Mouse (Mus musculus) liver (tissue): ENCODE results near the gene Psap.

Source experiments
- DNase-seq: peaks from one replicate; pipeline ENCODE4 v3.0.0-alpha.2; 2020; ENCODE audit warnings: mixed read lengths

Gene Psap

DNA sequence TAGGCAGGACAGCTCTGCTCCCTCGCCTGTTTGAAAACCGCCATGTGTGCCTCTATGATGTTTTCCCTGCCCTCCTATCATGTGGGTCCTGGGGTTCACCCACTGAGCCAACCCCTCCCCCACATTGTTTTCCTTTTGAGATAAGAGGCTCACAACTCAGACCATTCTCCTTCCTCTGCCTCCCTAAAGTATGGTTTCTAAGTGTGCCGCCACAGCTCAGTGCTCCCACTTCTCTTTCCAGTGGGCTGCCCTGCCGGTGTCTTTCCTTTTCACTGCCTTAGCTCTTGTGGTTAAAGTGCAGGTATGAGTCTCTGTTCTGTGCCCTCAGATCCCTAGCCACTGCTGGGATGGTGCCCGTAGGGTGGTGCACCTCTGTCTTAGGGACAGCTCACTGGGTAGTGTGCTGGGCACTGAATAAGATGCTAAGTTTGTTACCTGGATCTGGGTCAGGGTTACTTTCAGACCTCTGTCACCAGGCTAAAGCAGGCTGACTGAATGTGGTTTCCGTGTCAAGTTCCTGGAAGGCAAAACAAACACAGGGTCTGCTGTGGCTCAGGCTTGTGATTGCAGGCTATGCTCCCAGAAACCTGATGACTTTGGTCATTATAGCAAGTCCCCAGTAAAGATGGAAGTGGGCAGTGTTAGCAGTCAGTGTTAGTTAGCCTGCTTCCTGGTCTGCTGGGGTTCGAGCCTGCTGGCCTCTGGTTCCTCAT lies 12.8 kb downstream of the Psap start:
- peak; percentile 46 for DNase-seq

DNA sequence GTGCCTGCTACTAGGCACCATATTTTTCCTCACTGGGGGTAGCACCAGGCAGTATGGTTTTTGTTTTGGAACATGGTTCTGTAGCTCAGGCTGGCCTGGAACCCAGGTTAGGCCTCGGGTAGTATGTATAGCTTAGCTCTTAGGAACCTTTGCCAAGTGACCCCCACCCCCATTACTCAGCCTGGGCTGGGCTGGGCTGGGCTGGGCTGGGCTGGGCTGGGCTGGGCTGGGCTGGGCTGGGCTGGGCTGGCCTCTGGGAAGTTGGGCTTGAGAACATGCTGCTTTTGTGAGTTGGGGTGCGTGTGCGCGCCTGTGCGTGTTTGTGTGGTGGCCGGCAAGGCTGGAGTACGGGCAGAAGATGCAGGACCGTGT lies 13.3 kb downstream of the Psap start:
- no peak for DNase-seq

DNA sequence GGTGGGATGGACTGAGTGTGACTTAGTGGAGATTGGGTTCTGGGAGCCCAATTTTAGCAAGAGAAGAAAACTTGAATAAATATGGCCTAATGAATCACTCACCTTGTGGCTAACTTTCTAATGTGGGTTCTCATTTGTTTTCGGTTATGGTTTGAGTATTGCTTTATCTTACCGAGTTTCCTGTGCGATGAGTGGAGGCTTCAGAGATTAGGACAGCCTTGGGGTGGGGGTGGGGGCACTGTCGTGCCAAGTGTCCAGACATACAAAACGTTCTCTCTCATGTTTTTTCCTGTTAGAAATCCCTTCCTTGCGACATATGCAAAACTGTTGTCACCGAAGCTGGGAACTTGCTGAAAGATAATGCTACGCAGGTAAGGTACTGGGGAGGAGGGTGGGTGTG lies 14.8 kb downstream of the Psap start:
- no peak for DNase-seq

DNA sequence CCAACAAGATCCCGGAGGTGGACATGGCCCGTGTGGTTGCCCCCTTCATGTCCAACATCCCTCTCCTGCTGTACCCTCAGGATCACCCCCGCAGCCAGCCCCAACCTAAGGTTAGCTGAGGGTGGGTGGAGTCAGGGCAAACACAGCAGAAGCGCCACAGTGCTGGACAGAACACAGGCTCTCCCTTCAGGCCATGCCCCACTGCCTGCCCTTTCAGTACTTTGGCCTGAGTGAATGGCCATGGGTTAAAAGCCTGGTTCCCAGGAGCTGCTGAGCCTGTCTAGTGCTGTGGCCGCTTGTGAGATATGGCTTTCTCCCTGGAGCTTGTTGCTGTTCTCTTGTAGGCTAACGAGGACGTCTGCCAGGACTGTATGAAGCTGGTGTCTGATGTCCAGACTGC lies 17.2 kb downstream of the Psap start:
- DNase-seq = no peak

DNA sequence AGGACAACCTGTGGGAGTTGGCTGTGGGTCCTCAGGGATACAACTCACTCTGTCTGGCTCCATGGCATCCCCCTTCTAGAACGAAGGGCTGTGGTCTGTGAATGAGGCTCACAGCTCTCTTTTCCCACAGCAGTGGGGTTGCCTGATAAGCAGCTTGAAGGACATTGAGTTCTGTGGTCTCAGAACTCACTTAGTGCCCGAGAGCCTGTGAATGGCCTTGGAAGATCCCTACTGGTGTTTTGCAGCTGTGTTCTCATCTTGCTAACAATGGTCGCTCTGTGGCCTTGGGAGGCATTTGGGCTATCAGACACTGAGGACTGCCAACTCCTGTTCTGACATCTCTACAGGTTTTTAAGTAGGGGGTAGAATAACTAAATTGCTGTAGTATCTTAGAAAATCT lies 17.9 kb downstream of the Psap start:
- no peak for DNase-seq

DNA sequence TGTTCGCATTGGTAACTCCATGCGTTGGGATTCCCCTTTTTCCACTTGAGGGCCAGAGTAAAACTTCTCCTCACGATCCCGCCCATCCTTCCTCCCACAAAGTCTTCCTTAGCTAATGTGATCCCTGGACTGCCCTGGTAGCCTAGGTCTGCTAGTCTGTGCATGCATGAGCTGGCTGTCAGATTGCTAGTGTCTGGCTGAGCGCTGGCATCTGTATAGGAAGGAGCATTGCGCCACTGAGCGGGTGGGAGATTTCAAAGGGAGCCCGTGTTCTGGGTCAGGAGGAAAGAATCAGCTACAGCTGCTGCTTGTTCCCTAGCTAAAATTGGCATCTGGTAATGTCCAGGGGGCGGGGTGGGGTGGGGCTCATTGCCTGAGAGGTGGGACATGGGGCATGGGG lies 18.6 kb downstream of the Psap start:
- no peak for DNase-seq

DNA sequence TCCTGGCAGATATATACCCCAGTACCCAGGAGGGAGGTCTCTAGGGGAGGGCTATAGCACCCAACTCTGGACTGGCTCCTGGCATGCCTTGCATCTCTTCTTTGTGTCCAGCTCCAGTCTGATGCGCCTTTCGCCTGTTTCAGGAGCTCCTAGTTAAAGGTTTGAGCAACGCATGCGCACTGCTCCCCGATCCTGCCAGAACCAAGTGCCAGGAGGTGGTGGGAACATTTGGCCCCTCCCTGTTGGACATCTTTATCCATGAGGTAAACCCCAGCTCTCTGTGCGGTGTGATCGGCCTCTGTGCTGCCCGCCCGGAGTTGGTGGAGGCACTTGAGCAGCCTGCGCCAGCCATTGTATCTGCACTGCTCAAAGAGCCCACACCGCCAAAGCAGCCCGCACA lies 22.2 kb downstream of the Psap start:
- DNase-seq = no peak

DNA sequence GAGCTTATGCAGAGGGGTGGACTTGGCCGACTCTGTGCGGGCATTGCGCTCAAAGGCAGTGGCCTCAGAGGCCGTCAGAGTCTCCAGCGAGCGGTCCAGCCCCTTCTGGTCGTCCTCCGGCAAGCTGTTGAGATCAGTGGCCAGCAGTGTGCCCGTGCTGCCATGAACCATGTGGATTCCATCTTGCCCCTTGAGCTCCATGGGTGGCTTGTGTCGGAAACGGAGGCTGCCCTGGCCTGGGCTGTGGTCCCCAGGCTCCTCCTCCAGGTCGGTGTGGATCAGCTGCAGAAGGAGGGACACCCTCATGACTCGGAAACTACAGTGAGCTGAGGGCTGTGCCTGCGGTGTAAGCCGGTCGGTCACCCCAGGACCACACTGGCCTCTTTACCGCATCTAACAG lies 26.0 kb downstream of the Psap start:
- no peak for DNase-seq

DNA sequence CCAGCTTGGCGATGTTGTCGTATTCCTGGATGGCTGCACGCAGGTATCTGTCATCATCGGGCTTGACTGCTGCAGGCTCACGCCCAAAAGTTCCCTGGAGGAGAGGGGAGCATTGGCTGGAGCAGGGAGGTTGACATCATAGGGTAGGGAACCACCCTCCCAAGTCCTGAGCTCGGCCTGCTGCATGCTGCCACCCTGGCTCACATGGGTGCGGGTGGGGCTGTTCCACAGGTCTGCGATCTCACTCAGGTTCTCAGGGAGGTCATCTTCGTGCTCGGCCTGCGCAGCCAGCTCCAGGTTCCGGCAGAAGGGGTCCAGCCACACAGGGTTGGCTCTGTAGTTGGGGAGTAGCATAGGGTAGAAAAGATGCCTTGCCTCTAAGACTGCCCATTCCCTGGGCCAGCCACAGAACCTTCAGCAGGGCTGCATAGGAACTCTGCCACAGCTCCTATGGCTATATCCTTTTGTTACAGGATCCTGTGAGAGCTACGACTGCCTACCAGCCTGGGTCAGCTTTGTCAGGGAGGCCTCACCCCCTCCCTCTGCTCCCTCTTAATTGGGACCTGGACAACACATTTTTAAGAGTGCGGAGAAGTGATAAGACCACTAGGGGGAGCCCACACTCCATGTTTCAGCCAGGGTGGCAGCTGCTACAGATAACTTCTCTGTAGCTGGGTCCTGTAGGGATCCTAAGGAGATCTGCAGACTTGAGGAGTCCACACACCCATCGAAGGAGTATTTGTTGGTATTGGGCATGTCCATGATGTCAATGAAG lies 27.6 kb downstream of the Psap start:
- peak; percentile 72 for DNase-seq

DNA sequence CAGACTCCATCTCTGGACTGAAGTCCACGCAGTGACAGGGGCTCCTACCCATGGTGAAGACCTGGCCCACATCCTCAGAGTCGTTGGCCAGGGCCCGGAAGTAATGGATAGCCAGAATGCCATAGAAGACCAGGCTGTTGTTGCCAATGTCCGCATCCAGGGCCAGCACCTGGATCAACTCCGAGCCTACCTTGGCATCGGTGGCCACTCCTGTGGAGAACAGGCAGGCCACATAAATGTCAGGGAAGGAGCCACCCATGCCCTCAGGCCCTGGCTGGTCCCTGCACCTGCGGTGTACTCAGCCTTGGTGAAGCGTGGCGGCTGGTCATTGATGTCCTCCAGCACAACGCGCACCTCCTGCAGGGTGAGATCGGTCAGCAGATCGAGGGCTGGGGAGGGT lies 33.2 kb downstream of the Psap start:
- no peak for DNase-seq

DNA sequence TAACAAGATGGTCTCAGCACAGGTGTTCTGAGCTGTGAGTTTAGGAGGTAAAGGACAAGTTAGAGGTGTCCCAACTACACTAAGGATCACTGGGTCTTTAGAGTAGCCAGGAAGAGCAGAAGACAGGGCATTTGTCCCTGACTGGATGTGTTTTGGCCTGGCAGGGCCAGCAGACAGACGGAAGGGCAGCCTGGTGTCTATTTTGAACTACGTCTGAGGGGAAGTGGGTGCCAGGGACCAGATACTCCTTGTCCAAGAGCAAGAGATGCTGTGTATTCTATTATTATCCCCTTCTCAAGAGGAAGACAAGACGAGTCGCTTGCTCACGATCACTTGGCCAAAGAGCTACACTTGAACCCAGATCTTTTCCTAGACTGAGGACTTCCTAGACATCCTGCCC lies 36.2 kb downstream of the Psap start:
- DNase-seq = no peak

DNA sequence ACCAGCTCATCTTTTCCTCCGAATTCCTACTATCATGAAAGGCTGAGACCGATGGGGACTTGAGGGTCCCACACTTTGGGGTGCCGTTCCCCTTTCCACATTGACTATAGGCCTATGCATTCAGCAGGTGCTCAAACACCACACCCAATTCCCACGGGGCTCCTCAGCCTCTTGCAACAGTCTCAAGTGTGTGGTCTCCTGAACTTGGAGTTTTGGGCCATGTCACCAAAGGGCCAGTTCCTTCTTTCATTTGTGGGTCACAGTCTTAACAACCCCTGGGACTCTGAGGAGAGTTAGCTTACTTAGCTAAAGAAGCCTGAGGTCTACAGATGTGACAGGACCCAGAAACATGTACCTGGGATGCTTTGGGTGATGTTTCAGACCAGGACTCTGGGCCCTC lies 38.7 kb downstream of the Psap start:
- DNase-seq = no peak

DNA sequence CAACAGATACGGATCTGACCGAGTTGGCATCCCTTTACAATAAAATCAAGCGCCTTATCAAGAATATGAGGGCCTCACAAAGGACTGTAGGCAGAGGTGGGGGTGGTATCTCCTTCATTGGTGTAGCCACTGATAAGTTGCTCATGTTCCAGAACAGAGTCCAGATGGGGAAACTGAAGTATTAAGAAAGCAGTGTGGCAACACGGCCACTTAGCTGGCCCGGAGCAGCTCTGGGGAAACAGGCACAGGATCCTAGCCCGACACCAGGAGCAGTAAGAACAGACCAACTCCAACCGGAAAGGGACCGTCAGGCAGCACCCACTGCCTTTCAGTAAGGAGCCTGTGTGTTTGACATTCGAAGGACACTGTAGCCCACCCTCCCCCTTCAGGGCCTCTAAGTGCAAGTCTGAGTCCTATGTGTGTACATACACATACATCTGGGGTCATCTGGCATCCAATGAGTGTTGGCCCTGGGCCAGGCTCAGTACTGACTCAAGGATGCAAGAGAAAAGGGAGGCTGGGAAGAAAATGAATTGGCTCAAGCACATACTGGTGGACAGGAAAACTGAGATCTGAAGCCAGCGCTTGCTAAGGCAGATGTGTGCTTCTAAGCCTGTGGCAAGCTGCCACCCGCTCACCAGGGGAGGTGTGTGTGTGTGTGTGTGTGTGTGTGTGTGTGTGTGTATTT lies 51.7 kb downstream of the Psap start:
- no peak for DNase-seq

DNA sequence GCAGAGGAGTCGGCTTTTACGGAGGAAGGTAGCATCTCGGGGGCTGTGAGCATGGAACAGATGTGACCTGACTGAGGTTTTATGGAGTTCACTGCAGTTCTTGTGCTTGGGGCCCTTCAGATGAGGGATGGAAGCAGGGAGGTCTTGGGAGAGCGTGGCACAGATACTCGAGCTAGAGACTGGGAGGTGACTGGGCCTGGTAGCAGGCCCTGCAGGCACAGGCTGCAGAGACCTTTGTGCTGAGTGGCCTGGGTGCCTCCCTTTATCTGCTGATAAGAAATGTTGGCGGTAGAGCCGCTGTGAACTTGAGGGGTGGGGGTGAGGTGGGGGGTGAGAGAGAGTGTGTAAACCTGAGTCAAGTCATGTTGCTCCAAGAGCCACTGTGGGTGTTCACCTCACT lies 57.2 kb downstream of the Psap start:
- no peak for DNase-seq

DNA sequence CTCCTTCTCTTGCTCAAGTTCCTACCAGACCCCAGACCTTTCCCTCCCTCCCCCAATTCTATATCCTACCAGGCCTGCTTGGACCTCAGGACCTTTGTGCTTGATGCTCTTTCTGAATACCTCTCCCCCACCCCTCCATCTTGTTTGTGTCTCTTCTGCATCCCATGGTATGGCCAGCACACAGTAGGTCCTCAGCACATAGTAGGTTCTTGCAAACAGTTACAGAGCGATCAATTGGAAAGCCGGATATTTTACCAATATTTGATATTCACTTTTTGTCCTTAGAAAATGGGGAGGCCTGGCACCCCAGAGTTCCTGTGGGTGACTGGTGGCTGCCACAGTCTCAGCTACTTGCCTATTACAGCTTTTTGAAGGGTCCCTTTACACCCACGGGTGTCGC lies 57.6 kb downstream of the Psap start:
- no peak for DNase-seq

DNA sequence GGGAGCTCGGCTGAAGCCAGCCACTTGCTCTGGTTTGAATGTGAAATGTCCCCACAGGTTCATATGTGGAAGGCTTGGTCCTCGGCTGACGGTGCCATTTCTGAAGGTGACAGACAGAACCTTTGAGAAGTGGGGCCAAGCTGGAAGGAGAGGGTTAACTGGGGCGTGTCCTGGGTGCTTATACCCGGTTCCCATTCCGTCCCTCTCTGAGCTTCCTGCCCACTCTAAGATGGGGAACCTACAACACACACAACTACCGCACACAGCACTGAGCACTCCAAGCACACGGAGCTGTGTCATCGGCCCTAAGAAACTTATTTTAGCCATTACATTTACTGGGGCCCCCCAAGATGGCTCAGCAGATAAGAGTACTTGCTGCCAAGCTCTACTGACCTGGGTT lies 64.1 kb downstream of the Psap start:
- DNase-seq = no peak

DNA sequence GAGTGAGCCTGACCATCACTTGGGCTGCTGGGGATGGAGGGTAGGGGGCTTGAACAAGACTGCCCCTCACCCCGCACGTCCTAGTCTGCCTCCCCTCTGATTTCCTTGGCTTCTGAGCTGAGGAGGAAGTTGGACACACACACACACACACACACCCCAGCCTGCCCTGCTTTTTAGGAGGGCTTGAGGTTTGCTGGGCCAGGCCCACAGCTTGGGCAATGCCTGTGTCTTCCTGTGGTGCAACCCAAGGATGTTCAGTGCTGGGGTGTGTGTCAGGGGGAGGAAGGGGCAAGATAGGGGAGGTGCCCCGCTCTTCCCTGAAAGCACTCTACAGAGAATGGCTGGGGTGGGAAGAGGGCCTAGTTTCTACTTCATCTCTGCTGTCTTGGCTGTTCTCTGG lies 66.7 kb downstream of the Psap start:
- DNase-seq = peak; percentile 40

DNA sequence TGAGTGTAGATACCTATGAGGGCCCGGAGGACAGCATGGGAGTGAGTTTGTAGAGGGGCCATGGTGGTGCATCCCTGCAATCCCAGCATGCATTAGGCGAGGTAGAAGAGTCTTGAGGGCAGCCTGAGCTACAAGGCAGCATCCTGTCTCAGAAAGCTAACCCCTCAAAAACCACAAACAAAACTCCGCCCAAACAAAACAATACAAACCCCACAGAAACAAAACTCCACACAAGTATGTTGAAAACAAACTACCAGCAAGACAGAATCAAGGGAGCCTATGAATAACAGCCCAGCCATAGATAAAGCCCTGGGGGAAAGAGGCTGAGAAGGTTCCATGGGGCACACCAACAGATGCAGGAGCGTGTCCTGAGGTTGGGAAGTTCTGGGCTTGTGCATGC lies 68.6 kb downstream of the Psap start:
- no peak for DNase-seq

DNA sequence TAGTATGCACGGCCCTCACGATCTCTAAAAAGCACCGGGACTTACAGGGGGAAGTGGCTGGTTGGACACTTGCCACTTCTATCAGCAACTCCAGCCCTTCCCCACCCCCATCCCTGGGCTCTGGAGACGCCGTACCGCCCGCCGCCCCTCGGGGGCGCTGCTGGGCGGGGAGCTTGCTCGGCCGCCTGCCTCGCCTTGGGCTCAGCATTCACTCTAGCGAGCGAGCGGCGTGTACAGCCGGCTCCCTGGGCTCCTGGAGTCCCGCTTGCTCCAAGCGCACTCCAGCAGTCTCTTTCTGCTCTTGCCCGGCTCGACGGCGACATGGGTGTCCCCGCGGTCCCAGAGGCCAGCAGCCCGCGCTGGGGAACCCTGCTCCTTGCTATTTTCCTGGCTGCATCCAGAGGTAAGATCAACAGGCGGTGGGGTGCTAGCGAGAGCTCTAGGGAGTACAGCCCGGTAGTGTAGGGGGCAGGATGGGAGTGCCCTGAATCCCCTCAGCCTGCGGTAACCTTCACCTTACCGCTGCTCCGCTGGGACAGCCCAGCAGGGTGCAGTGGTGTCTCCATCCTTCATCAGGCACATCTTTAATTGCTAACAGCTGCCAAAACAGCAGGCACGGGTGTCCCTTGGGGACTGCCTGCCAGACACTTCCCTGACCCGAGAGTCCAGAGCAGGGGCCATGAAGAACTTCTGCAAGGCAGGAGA lies 69.4 kb downstream of the Psap start, which contains the start of gene Vsir:
Gene Vsir, plus strand, starts transcription at position 151 of the 705 bp plus-strand sequence.
- DNase-seq = peak; percentile 86

DNA sequence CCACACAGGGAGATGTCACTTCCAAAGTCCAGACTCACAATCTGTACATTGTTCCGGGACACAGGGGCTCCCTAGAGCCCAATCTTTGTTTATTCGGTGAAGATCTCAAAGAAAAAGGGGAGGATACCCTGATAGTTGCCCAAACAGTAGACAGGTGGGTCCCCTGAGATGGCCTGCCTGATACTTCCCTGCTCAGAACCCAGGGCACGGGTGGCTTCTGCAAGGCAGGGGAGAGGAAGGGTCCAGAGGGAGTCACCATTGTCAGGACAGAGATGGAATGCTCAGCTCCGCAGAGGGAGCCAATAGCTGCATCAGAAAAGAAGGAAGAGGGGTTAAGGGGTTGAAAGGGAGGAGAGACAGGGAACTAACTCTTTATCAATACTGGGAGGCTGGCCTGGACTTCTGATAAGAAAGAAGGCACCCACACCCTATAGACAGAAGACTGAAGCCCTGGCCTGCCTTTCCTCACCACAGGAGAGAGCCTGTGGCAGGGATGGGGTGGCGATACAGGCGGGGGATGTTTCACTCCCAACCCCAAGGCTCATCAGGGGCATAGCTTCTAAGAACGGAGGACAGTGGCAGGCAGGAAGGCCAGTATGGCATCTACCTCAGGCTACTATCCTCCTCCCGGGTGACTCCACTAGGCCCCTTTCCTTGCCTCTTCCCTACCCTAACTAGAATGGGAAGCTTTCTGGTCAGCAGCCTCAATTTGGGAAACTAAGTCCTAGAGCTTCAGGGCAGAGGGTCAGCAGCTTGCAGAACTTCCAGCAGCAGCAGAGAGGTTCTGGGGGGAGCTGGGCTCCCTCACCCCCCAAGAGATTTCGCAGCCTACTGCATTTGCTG lies 70.6 kb downstream of the Psap start:
- DNase-seq = peak; percentile 65

DNA sequence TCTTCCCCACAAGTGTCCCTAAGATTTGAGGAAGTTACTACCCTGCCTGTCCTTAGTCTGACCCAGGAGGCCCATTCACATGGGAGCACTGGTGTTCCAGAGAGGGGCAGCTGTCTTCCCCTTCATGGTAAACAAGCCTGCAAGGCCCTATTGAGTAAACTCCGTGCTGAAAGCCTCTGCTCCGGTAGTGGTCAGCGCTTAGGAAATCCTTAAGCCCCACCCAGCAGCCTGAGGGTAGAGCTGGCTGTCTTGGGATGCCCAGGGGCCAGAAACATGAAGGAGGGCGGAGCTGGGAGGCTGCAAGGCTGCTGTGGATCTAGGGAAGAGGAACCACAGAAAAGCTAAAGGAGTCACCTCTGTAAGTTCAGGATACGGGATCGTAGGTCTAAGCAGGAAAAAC lies 71.6 kb downstream of the Psap start:
- peak; percentile 66 for DNase-seq

DNA sequence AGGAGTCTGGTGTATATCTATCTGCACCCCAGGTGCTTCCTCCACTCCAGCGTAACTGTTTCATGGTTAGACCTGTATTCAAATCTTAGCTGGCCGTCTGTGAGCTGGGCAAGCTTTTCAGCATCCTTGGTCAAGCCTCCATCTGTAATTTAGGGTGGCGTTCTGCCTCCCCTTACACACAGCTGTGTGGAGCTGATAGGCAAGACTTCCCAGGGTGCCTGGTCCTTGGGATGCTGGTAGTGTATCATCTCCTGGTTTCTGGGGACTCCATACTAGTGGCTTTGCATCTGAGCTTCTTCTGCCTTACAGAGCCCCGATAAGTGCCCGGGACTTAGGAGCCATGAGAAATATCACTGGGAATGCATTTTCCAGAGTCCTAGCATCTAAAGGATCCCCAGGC lies 72.2 kb downstream of the Psap start:
- DNase-seq = peak; percentile 67
